Mouse (Mus musculus) lung, postnatal 0 days (tissue): ENCODE data around the gene Tnfrsf12a. TPM values are rescaled to one million over a fixed set of nuclear protein-coding genes. Genes with fewer than 3 reads are reported as not detected.
A peak's percentile ranks its signal among the peaks of the same experiment; 100 is the strongest.

ENCODE experiments used
- ATAC-seq: fragments of 200-750 bp; cut with Nextera tagmentation; 2 replicates; pipeline ENCODE4 v1.8.0; 2017; ENCODE audit warnings: moderate library complexity
- DNase-seq: peaks from one replicate; pipeline ENCODE4 v3.0.0-alpha.2; 2016; ENCODE audit warnings: low spot score
- H3K27ac ChIP-seq: fragments of 300-500 bp; sonication (generic); 2 replicates; pipeline ENCODE4 v1.5.1; 2014; ENCODE audit warnings: antibody characterized with exemption, mild to moderate bottlenecking, low read length, mixed read lengths
- H3K27me3 ChIP-seq: fragments of 300-500 bp; sonication (generic); replicated peaks from 2 replicates; pipeline ENCODE4 v1.6.1; 2014; ENCODE audit warnings: low read length, mixed read lengths; ENCODE audit not compliant: insufficient read depth
- H3K36me3 ChIP-seq: fragments of 300-500 bp; sonication (generic); 2 replicates; pipeline ENCODE4 v1.6.1; 2014; ENCODE audit warnings: low read length, mixed read lengths; ENCODE audit not compliant: insufficient read depth
- H3K4me1 ChIP-seq: fragments of 300-500 bp; sonication (generic); 2 replicates; pipeline ENCODE4 v1.6.1; 2014; ENCODE audit warnings: antibody characterized with exemption, low read depth, low read length, mixed read lengths; ENCODE audit not compliant: insufficient read depth
- H3K4me2 ChIP-seq: fragments of 300-500 bp; sonication (generic); replicated peaks from 2 replicates; pipeline ENCODE4 v1.6.1; 2014; ENCODE audit warnings: low read depth, mild to moderate bottlenecking, low read length, moderate library complexity, mixed read lengths
- H3K4me3 ChIP-seq: fragments of 300-500 bp; sonication (generic); 2 replicates; pipeline ENCODE4 v1.5.1; 2014; ENCODE audit warnings: low read depth, low read length
- H3K9ac ChIP-seq: fragments of 300-500 bp; sonication (generic); replicated peaks from 2 replicates; pipeline ENCODE4 v1.6.1; 2014; ENCODE audit warnings: low read depth, mild to moderate bottlenecking
- H3K9me3 ChIP-seq: fragments of 300-500 bp; sonication (generic); 2 replicates; pipeline ENCODE4 v1.6.1; 2016; ENCODE audit warnings: low read length, mixed read lengths
- CTCF ChIP-seq: IDR thresholded peaks from 2 replicates; pipeline ENCODE4 v1.5.1; 2016; ENCODE audit warnings: antibody characterized with exemption, mild to moderate bottlenecking
- EP300 ChIP-seq: IDR thresholded peaks from 2 replicates; pipeline ENCODE4 v1.6.1; 2016; ENCODE audit warnings: antibody characterized with exemption, mild to moderate bottlenecking, control low read depth
- WGBS: fragments of 180-500 bp; shearing (Covaris S2); extraction: QIAGEN DNeasy Blood & Tissue Kit; methylation state at CpG from one replicate; pipeline ENCODE4 v1.1.7; 2014; 5-methylcytosine and 5-hydroxymethylcytosine counted together
- polyA plus RNA-seq: library from polyadenylated mRNA; unstranded; fragments of >200 nt; fragmentation: Nextera tagmentation; extraction: Ambion mirVana; gene quantifications from 2 replicates; pipeline ENCODE4 v1.2.1, GENCODE M21; 2015

Gene Tnfrsf12a
- 50.4 and 53.8 TPM in 2 replicates for polyA plus RNA-seq

- ATAC-seq: peak; percentile 54
- H3K27me3 ChIP-seq: peaks cover 6% of the 10 kb centered on the region; the same call in 1 of the 2 replicates
- peak within 1 kb of the TSS; percentile 65 for H3K4me3 ChIP-seq
- peak within 1 kb of the TSS; percentile 61 for H3K9ac ChIP-seq
- peaks cover 20% of the 10 kb centered on the region; the same call in 1 of the 2 replicates for H3K4me1 ChIP-seq
- H3K4me2 ChIP-seq: peak within 1 kb of the TSS; percentile 65
- DNase-seq: peak; percentile 90
- TF ChIP-seq CTCF (no peak), EP300 (no peak)
- H3K36me3 ChIP-seq: no peaks in the 10 kb centered on the region
- no peaks in the 10 kb centered on the region for H3K9me3 ChIP-seq
- WGBS: under 1% methylated on average over 34 of the region's 34 CpGs
- peak within 1 kb of the TSS; percentile 79 for H3K27ac ChIP-seq
Measured at GRCm38 (mm10) chr17:23677236-23677679, at the start of gene Tnfrsf12a. Tnfrsf12a (minus strand) TSS chr17:23677468.

GRCm38 (mm10) chr17:23726758-23727142 is 49.5 kb upstream of the Tnfrsf12a start:
- peak; percentile 93 for ATAC-seq
- TF ChIP-seq CTCF: peak; percentile 60
- peak; percentile 37; the same call in 1 of the 2 replicates for TF ChIP-seq EP300
- WGBS: under 1% methylated on average over 20 of the region's 20 CpGs

GRCm38 (mm10) chr17:23725999-23726757 is 48.9 kb upstream of the Tnfrsf12a start, which contains the start of gene Pkmyt1:
Pkmyt1 (plus strand) TSS chr17:23726336.
- WGBS: 2% methylated on average over 52 of the region's 73 CpGs

More at GRCm38 (mm10) chr17:23726758-23727142, 49.5 kb upstream of the Tnfrsf12a start:
- Histone ChIP-seq H3K4me2 (peak overlapping the region; percentile 88), H3K36me3 (no peaks in the 10 kb centered on the region), H3K4me3 (peak overlapping the region; percentile 81), H3K9me3 (no peaks in the 10 kb centered on the region), H3K4me1 (peaks cover 3% of the 10 kb centered on the region; the same call in 1 of the 2 replicates), H3K27ac (peak overlapping the region; percentile 84), H3K27me3 (no peaks in the 10 kb centered on the region), H3K9ac (peak overlapping the region; percentile 36; the same call in 1 of the 2 replicates)
- DNase-seq: peak; percentile 97

GRCm38 (mm10) chr17:23725477-23725876 is 48.2 kb upstream of the Tnfrsf12a start:
- H3K4me3 ChIP-seq: peak overlapping the region; percentile 81; the same call in 1 of the 2 replicates
- peaks cover 3% of the 10 kb centered on the region; the same call in 1 of the 2 replicates for H3K4me1 ChIP-seq
- peak overlapping the region; percentile 88 for H3K4me2 ChIP-seq
- H3K9me3 ChIP-seq: no peaks in the 10 kb centered on the region
- ATAC-seq: no peak
- H3K27me3 ChIP-seq: no peaks in the 10 kb centered on the region
- H3K27ac ChIP-seq: peak overlapping the region; percentile 84; the same call in 1 of the 2 replicates
- TF ChIP-seq EP300 (no peak), CTCF (no peak)
- DNase-seq: peak; percentile 37
- no peaks in the 10 kb centered on the region for H3K36me3 ChIP-seq
- peak overlapping the region; percentile 13; the same call in 1 of the 2 replicates for H3K9ac ChIP-seq
- WGBS: 36% methylated on average over 4 of the region's 4 CpGs

More at GRCm38 (mm10) chr17:23725999-23726757, 48.9 kb upstream of the Tnfrsf12a start, which contains the start of gene Pkmyt1:
- H3K4me1 ChIP-seq: peaks cover 3% of the 10 kb centered on the region; the same call in 1 of the 2 replicates
- ATAC-seq (peak; percentile 95), DNase-seq (peak; percentile 96)
- no peaks in the 10 kb centered on the region for H3K9me3 ChIP-seq
- H3K27ac ChIP-seq: peak within 1 kb of the TSS; percentile 84
- H3K9ac ChIP-seq: peak within 1 kb of the TSS; percentile 36; the same call in 1 of the 2 replicates
- no peaks in the 10 kb centered on the region for H3K36me3 ChIP-seq
- peak within 1 kb of the TSS; percentile 88 for H3K4me2 ChIP-seq
- peak; percentile 18; the same call in 1 of the 2 replicates for TF ChIP-seq CTCF
- no peak for TF ChIP-seq EP300
- H3K27me3 ChIP-seq: no peaks in the 10 kb centered on the region
- peak within 1 kb of the TSS; percentile 81 for H3K4me3 ChIP-seq

- no peak within 1 kb of the TSS for H3K4me3 ChIP-seq
- no peak within 1 kb of the TSS for H3K9ac ChIP-seq
- H3K27ac ChIP-seq: no peak within 1 kb of the TSS
- no peaks in the 10 kb centered on the region for H3K36me3 ChIP-seq
- H3K9me3 ChIP-seq: no peaks in the 10 kb centered on the region
- peaks cover 3% of the 10 kb centered on the region; the same call in 1 of the 2 replicates for H3K4me1 ChIP-seq
- WGBS: 54% methylated on average over 7 of the region's 7 CpGs
- H3K4me2 ChIP-seq: no peak within 1 kb of the TSS
- no peaks in the 10 kb centered on the region for H3K27me3 ChIP-seq
- no peak for DNase-seq
- TF ChIP-seq EP300 (no peak), CTCF (no peak)
- ATAC-seq: no peak
Measured at GRCm38 (mm10) chr17:23722376-23723125, 45.3 kb upstream of the Tnfrsf12a start, which contains the start of gene 1520401A03Rik. 1520401A03Rik (minus strand) TSS chr17:23722783.
